ENCODE assay signal across 10 mouse cellular contexts in genomic region chr2:105127531-105128480, GRCm38 (mm10). TPM values are rescaled to one million over a fixed set of nuclear protein-coding genes. Genes with fewer than 3 reads are reported as not detected.
DNase-seq lines count a peak whose midpoint lies in the region; ATAC-seq lines count a peak whose summit lies in the region.
"Had no signal": no experiment of that assay in that cellular context is flagged by ENCODE, and none has a peak within 500 bp of the region (broad histone marks: within the 10 kb centered on the region; RNA-seq: fewer than 3 reads in every experiment).

No protein-coding gene starts in this region.

- 1% methylated on average over 52 of the region's 52 CpGs for WGBS in hindbrain, embryonic 10.5 days
- WGBS in hindbrain, embryonic 13.5 days: under 1% methylated on average over 52 of the region's 52 CpGs
- WGBS in forebrain, embryonic 16.5 days: under 1% methylated on average over 52 of the region's 52 CpGs
- 1% methylated on average over 52 of the region's 52 CpGs for WGBS in liver, embryonic 15.5 days (ENCODE audit: insufficient replicate concordance)

- peaks cover 29% of the 10 kb centered on the region for H3K4me1 ChIP-seq in hindbrain, embryonic 10.5 days (replicated peaks)
- peaks cover 21% of the 10 kb centered on the region for H3K4me1 ChIP-seq in hindbrain, embryonic 13.5 days (replicated peaks)
- H3K4me1 ChIP-seq in forebrain, embryonic 16.5 days (replicated peaks; ENCODE audit: control insufficient read depth, insufficient read depth, low read length): peaks cover 20% of the 10 kb centered on the region
- H3K4me1 ChIP-seq in liver, embryonic 15.5 days (replicated peaks): 0 out of 2 replicates have a peak, but pooled peaks cover 10% of the 10 kb centered on the region

- no peak overlapping the region for H3K4me2 ChIP-seq in hindbrain, embryonic 13.5 days
- no peak overlapping the region for H3K4me2 ChIP-seq in forebrain, embryonic 16.5 days (ENCODE audit: low read length)
- H3K4me2 ChIP-seq in liver, embryonic 15.5 days: peak overlapping the region; percentile 50; the same call in 1 of the 2 replicates

- no peak overlapping the region for H3K9ac ChIP-seq in hindbrain, embryonic 13.5 days
- H3K9ac ChIP-seq in forebrain, embryonic 16.5 days (replicated peaks; ENCODE audit: low read depth, low read length): no peak overlapping the region
- H3K9ac ChIP-seq in liver, embryonic 15.5 days: no peak overlapping the region

- peak overlapping the region; percentile 36; the same call in 1 of the 2 replicates for H3K4me3 ChIP-seq in hindbrain, embryonic 10.5 days
- no peak overlapping the region for H3K4me3 ChIP-seq in hindbrain, embryonic 13.5 days
- no peak overlapping the region; the same call in 1 of the 2 replicates for H3K4me3 ChIP-seq in forebrain, embryonic 16.5 days (replicated peaks; ENCODE audit: low read length)
- peak overlapping the region; percentile 31 for H3K4me3 ChIP-seq in liver, embryonic 15.5 days (replicated peaks)

- ATAC-seq in hindbrain, embryonic 13.5 days (ENCODE audit: low FRiP score): no peak
- ATAC-seq in forebrain, embryonic 16.5 days: 0 out of 2 replicates have a peak, but pooled peaks have one; percentile 14
- ATAC-seq in liver, embryonic 15.5 days (ENCODE audit: insufficient read depth): no peak
- ATAC-seq in CD4-positive, CD25-positive, alpha-beta regulatory T cell, adult 4 months: no peak

- DNase-seq in hindbrain, embryonic 10.5 days (ENCODE audit: low spot score): peak; percentile 64
- DNase-seq in Muller cell, postnatal 12 days (ENCODE audit: inconsistent ontology term): peak; percentile 32
- DNase-seq in right cerebral cortex, adult 2 months (ENCODE audit: low spot score in 2 of 2): no peak
- no peak for DNase-seq in spleen, postnatal 4 days (ENCODE audit: low spot score in 2 of 2)

- H3K27ac ChIP-seq in hindbrain, embryonic 10.5 days: no peak overlapping the region
- no peak overlapping the region for H3K27ac ChIP-seq in hindbrain, embryonic 13.5 days
- no peak overlapping the region for H3K27ac ChIP-seq in forebrain, embryonic 16.5 days (ENCODE audit: low read length)
- H3K27ac ChIP-seq in liver, embryonic 15.5 days (replicated peaks): no peak overlapping the region

- H3K36me3 ChIP-seq in hindbrain, embryonic 10.5 days: no peaks in the 10 kb centered on the region
- H3K36me3 ChIP-seq in hindbrain, embryonic 13.5 days: no peaks in the 10 kb centered on the region
- H3K36me3 ChIP-seq in forebrain, embryonic 16.5 days (ENCODE audit: control insufficient read depth, insufficient read depth): no peaks in the 10 kb centered on the region
- H3K36me3 ChIP-seq in liver, embryonic 15.5 days (replicated peaks): no peaks in the 10 kb centered on the region

- peaks cover 100% of the 10 kb centered on the region for H3K27me3 ChIP-seq in hindbrain, embryonic 10.5 days (ENCODE audit: insufficient read depth, poor library complexity, severe bottlenecking)
- peaks cover 98% of the 10 kb centered on the region for H3K27me3 ChIP-seq in hindbrain, embryonic 13.5 days
- H3K27me3 ChIP-seq in forebrain, embryonic 16.5 days (replicated peaks; ENCODE audit: control insufficient read depth, insufficient read depth, low read length): peaks cover 85% of the 10 kb centered on the region
- peaks cover 100% of the 10 kb centered on the region for H3K27me3 ChIP-seq in liver, embryonic 15.5 days
- H3K27me3 ChIP-seq: CH12.LX had no signal

- no peaks in the 10 kb centered on the region for H3K9me3 ChIP-seq in hindbrain, embryonic 10.5 days
- H3K9me3 ChIP-seq in hindbrain, embryonic 13.5 days: no peaks in the 10 kb centered on the region
- no peaks in the 10 kb centered on the region for H3K9me3 ChIP-seq in forebrain, embryonic 16.5 days (ENCODE audit: control insufficient read depth, low read length)
- no peaks in the 10 kb centered on the region for H3K9me3 ChIP-seq in liver, embryonic 15.5 days (replicated peaks)

RNA-seq across cellular contexts. Expression of gene Wt1, which starts 1.5 kb away (rescaled TPM):
- 0.12 and 0.36 TPM in 2 replicates for polyA plus RNA-seq in hindbrain, embryonic 10.5 days (2016; fragmentation: Nextera tagmentation; extraction: Ambion mirVana)
- polyA plus RNA-seq in hindbrain, embryonic 13.5 days (2015; fragmentation: Nextera tagmentation; extraction: Ambion mirVana): 0.61 and 0.82 TPM in 2 replicates
- 0.14 and 0.16 TPM in 2 replicates for polyA plus RNA-seq in forebrain, embryonic 16.5 days (2015; fragmentation: Nextera tagmentation; extraction: Ambion mirVana)
- 1.3 and 1.5 TPM in 2 replicates for polyA plus RNA-seq in liver, embryonic 15.5 days (2015; fragmentation: Nextera tagmentation; extraction: Ambion mirVana)
- not detected for polyA plus RNA-seq in CD4-positive, CD25-positive, alpha-beta regulatory T cell, adult 4 months (2017; shearing (Covaris generic))

RNA-seq across cellular contexts. Expression of gene Gm11060, which starts 36.0 kb away (rescaled TPM):
- polyA plus RNA-seq in hindbrain, embryonic 10.5 days (2016; fragmentation: Nextera tagmentation; extraction: Ambion mirVana): not detected in 2 replicates
- polyA plus RNA-seq in hindbrain, embryonic 13.5 days (2015; fragmentation: Nextera tagmentation; extraction: Ambion mirVana): not detected in 2 replicates
- not detected in 2 replicates for polyA plus RNA-seq in forebrain, embryonic 16.5 days (2015; fragmentation: Nextera tagmentation; extraction: Ambion mirVana)
- not detected in 2 replicates for polyA plus RNA-seq in liver, embryonic 15.5 days (2015; fragmentation: Nextera tagmentation; extraction: Ambion mirVana)
- not detected for polyA plus RNA-seq in CD4-positive, CD25-positive, alpha-beta regulatory T cell, adult 4 months (2017; shearing (Covaris generic))
- polyA plus RNA-seq: cortical plate, adult 2 months had no signal

Comparison
In these comparisons a context has a peak if more than half of its experiments do, and no peak if none do; other contexts are left out.
1. H3K4me3 ChIP-seq: peak in hindbrain, embryonic 10.5 days (single experiment) and liver, embryonic 15.5 days (single experiment); none in hindbrain, embryonic 13.5 days (single experiment) and forebrain, embryonic 16.5 days (single experiment).
2. DNase-seq: peak in hindbrain, embryonic 10.5 days (single experiment) and Muller cell, postnatal 12 days (single experiment); none in right cerebral cortex, adult 2 months (0 of 2) and spleen, postnatal 4 days (0 of 2).